Mouse (Mus musculus) thymus, adult 2 months (tissue): ENCODE results near the gene Ephx1. TPM values are rescaled to one million over a fixed set of nuclear protein-coding genes. Genes with fewer than 3 reads are reported as not detected.
A peak's percentile ranks its signal among the peaks of the same experiment; 100 is the strongest.
"Not testable (repeated sequence)": the region's sequence is repeated elsewhere in the genome, so short reads cannot be mapped to it uniquely, and the experiment has no call there.

Experiments
- DNase-seq: peaks from one replicate; pipeline ENCODE4 v3.0.0; 2021
- H3K27ac ChIP-seq: fragments of 200-500 bp; 2 replicates; pipeline ENCODE4 v1.5.1; 2012; ENCODE audit warnings: low read length, control low read depth; ENCODE audit not compliant: control insufficient read depth, insufficient read depth
- H3K27me3 ChIP-seq: fragments of 200-500 bp; 2 replicates; pipeline ENCODE4 v1.6.1; 2012; ENCODE audit warnings: mild to moderate bottlenecking, low read length, moderate library complexity, mixed read lengths; ENCODE audit not compliant: control insufficient read depth, insufficient read depth
- H3K36me3 ChIP-seq: fragments of 200-500 bp; 2 replicates; pipeline ENCODE4 v1.6.1; 2012; ENCODE audit warnings: mild to moderate bottlenecking, low read length, moderate library complexity; ENCODE audit not compliant: control insufficient read depth, insufficient read depth
- H3K4me1 ChIP-seq: fragments of 200-500 bp; replicated peaks from 2 replicates; pipeline ENCODE4 v1.6.1; 2012; ENCODE audit warnings: low read length; ENCODE audit not compliant: control insufficient read depth, insufficient read depth
- H3K4me3 ChIP-seq: fragments of 200-500 bp; 2 replicates; pipeline ENCODE4 v1.5.1; 2012; ENCODE audit warnings: mild to moderate bottlenecking, low read length, control low read depth, moderate library complexity; ENCODE audit not compliant: control insufficient read depth, insufficient read depth
- CTCF ChIP-seq: fragments of 200-500 bp; IDR thresholded peaks from 2 replicates; pipeline ENCODE4 v1.5.1; 2012; ENCODE audit warnings: mild to moderate bottlenecking, control low read depth, low read length, moderate library complexity, borderline replicate concordance; ENCODE audit not compliant: control insufficient read depth, poor library complexity, insufficient read depth; ENCODE audit errors: extremely low read depth
- POLR2A ChIP-seq: fragments of 200-500 bp; IDR thresholded peaks from 2 replicates; pipeline ENCODE4 v1.6.1; 2012; ENCODE audit warnings: mild to moderate bottlenecking, low read length, control low read depth, moderate library complexity; ENCODE audit not compliant: control insufficient read depth, poor library complexity, insufficient read depth; ENCODE audit errors: extremely low read depth
- WGBS: fragments of 180-500 bp; shearing (Covaris S2); methylation state at CpG from one replicate; pipeline ENCODE4 v1.1.7; 2018; 5-methylcytosine and 5-hydroxymethylcytosine counted together
- polyA plus RNA-seq: library from polyadenylated mRNA; depleted of rRNA; stranded (reverse); fragments of >200 nt; gene quantifications from 2 replicates; pipeline ENCODE4 v1.2.3, GENCODE M21; 2012

The Ephx1 gene
- polyA plus RNA-seq, 1 experiment: 39.3 TPM

DNA sequence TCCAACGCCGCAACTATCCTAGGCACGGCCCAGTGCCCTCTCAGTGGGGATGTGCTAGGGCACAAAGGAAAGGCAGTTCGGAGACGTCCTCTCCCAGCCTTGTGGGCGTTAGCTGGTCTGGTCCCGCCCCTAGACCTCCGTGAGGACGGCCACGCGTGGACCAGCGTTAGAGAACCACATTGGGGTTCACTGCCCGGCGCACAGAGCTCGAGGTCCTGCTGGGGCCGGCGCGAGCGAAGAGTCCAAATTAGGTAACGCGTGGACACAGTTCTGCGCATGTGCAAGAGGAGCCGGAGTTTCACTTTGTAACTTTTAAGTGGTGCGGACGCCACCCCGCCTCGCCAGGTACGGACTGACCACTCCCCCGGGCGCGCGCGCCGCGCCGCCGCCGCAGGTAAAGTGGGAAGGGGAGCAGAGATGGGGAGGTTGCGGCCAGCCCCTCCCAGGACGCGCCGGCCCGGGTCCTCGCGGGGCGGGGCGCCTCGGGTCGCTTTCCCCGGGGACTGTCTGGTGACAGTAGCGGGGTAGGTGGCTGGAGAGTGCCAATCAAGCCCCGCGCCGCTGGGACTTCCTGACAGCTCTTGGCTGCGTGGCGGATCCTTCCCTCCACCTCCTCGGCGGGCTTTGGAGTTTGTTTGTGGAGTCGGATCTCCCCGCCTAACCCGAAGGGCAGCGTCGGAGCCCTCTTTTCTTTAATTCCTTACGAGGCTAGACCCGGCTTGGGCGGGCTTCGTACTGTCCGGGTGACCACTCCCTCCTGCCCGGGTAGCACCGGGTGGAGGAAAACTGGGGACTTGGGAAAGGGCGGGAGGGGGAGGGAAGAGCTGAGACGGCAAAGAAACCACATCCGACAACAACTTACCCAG is 78.3 kb downstream of the Ephx1 start, which contains the start of gene Tmem63a:
Tmem63a (plus strand) TSS at position 179 of the 866 bp plus-strand sequence.
- no peaks in the 10 kb centered on the region for H3K27me3 ChIP-seq
- peak; percentile 70 for DNase-seq
- H3K4me1 ChIP-seq: peaks cover 51% of the 10 kb centered on the region
- TF ChIP-seq POLR2A (peak; percentile 35; the same call in 1 of the 2 replicates), CTCF (no peak)
- H3K36me3 ChIP-seq: no peaks in the 10 kb centered on the region
- under 1% methylated on average over 73 of the region's 73 CpGs for WGBS
- peak within 1 kb of the TSS; percentile 15; the same call in 1 of the 2 replicates for H3K27ac ChIP-seq
- peak within 1 kb of the TSS; percentile 56 for H3K4me3 ChIP-seq

DNA sequence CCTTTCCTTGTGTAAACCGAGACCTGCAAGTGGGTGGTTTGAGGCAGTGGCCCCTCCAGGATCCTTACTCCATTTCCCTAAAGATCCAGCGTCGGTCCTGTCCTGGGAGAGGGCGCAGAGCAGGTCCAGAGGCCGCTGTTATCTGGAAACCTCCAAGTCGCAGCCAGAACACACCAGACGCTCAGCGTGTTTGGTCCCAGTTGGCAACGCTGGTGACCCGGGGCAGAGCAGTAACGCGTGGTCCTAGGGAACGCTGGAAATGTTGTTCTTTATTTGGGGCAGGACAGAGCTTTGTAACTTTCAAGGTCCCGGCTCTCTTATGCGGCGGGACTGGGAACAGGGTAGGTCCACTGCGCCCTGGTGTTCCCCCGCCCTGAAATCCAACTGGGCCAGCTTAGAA is 79.0 kb downstream of the Ephx1 start:
- no peak for DNase-seq
- H3K4me3 ChIP-seq: peak overlapping the region; percentile 56
- H3K27me3 ChIP-seq: no peaks in the 10 kb centered on the region
- no peaks in the 10 kb centered on the region for H3K36me3 ChIP-seq
- H3K27ac ChIP-seq: no peak overlapping the region
- TF ChIP-seq CTCF (no peak), POLR2A (no peak)
- 24% methylated on average over 18 of the region's 18 CpGs for WGBS
- H3K4me1 ChIP-seq: peaks cover 55% of the 10 kb centered on the region

- TF ChIP-seq POLR2A: no peak
- TF ChIP-seq CTCF: no peak
- no peak overlapping the region for H3K4me3 ChIP-seq
- no peak overlapping the region for H3K27ac ChIP-seq
- H3K36me3 ChIP-seq: no peaks in the 10 kb centered on the region
- H3K4me1 ChIP-seq: peaks cover 54% of the 10 kb centered on the region
- WGBS: 38% methylated on average over 7 of the region's 7 CpGs
- no peaks in the 10 kb centered on the region for H3K27me3 ChIP-seq
- DNase-seq: no peak
These were observed 79.8 kb downstream of the Ephx1 start for GRCm38 (mm10) chr1:180940776-180941460.

GRCm38 (mm10) chr1:180938781-180939180 is 81.9 kb downstream of the Ephx1 start:
- H3K4me1 ChIP-seq: peaks cover 33% of the 10 kb centered on the region
- not testable (repeated sequence) for H3K27ac ChIP-seq, H3K36me3 ChIP-seq, H3K27me3 ChIP-seq, DNase-seq, H3K4me3 ChIP-seq
- 97% methylated on average over 2 of the region's 2 CpGs for WGBS

- TF ChIP-seq CTCF: 0 out of 2 replicates have a peak, but pooled peaks have one; percentile 25
- 97% methylated on average over 13 of the region's 13 CpGs for WGBS
- not testable (repeated sequence) for H3K27me3 ChIP-seq
These were observed 83.1 kb downstream of the Ephx1 start for GRCm38 (mm10) chr1:180937631-180938030.

DNA sequence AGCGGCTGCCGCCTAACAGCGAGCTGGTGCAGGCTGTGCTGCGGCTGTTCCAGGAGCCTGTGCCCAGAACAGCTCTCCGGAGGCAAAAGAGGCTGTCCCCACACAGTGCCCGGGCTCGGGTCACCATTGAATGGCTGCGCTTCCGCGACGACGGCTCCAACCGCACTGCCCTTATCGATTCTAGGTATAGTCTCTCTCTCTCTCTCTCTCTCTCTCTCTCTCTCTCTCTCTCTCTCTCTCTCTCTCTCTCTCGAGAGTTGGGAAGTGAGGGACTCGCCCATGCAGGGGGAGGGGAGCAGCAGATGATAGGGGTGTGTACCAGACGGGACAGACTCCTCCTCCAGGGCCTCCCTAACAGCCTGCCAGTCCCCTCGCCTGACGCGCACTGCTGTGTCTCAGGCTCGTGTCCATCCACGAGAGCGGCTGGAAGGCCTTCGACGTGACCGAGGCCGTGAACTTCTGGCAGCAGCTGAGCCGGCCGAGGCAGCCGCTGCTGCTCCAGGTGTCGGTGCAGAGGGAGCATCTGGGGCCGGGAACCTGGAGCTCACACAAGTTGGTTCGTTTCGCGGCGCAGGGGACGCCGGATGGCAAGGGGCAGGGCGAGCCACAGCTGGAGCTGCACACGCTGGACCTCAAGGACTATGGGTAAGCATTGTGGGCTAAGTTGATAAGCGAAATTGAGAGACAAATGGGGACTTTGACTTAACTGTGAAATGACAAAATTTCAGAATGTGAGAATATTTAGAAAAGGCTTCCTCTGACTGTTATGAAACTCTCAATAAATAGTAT is 83.9 kb downstream of the Ephx1 start:
- peaks cover 20% of the 10 kb centered on the region for H3K4me1 ChIP-seq
- H3K36me3 ChIP-seq, DNase-seq, H3K27me3 ChIP-seq, H3K27ac ChIP-seq: not testable (repeated sequence)
- WGBS: 10% methylated on average over 41 of the region's 41 CpGs
- H3K4me3 ChIP-seq: peak overlapping the region; percentile 34

More at GRCm38 (mm10) chr1:180937631-180938030, 83.1 kb downstream of the Ephx1 start:
- H3K27ac ChIP-seq, DNase-seq, H3K4me3 ChIP-seq, H3K36me3 ChIP-seq: not testable (repeated sequence)
- H3K4me1 ChIP-seq: peaks cover 22% of the 10 kb centered on the region
